Mouse (Mus musculus): Measurements from ENCODE around the gene Asxl1. TPM values are rescaled to one million over a fixed set of nuclear protein-coding genes. Genes with fewer than 3 reads are reported as not detected.

The Asxl1 gene
- total and polyA plus RNA-seq, 2 experiments from 2014 or later, result 12.8 to 26.7 TPM

GRCm38 (mm10) chr2:153445137-153446016, 99.7 kb downstream of the Asxl1 start:
- ATAC-seq (peak; percentile 54), DNase-seq (ENCODE audit: low spot score) (peak; percentile 49)
- H3K36me3 ChIP-seq (ENCODE audit: insufficient read depth, low read length), result no peaks in the 10 kb centered on the region
- no peak for TF ChIP-seq CTCF (IDR thresholded peaks at IDR 0.05; ENCODE audit: low read depth)
- peaks cover 21% of the 10 kb centered on the region for H3K4me1 ChIP-seq (ENCODE audit: insufficient read depth, low read length)
- H3K27me3 ChIP-seq (ENCODE audit: insufficient read depth, low read length), result no peaks in the 10 kb centered on the region
- peak overlapping the region; percentile 77 for H3K27ac ChIP-seq
- H3K9ac ChIP-seq (replicated peaks; ENCODE audit: low read length), result peak overlapping the region; percentile 70
- peak overlapping the region; percentile 63 for H3K4me3 ChIP-seq (ENCODE audit: low read length)
- peak overlapping the region; percentile 99 for H3K4me2 ChIP-seq (ENCODE audit: low read depth, low read length)
- H3K9me3 ChIP-seq (ENCODE audit: low read length), result no peaks in the 10 kb centered on the region
- under 1% methylated on average over 56 of the region's 59 CpGs for WGBS

DNA sequence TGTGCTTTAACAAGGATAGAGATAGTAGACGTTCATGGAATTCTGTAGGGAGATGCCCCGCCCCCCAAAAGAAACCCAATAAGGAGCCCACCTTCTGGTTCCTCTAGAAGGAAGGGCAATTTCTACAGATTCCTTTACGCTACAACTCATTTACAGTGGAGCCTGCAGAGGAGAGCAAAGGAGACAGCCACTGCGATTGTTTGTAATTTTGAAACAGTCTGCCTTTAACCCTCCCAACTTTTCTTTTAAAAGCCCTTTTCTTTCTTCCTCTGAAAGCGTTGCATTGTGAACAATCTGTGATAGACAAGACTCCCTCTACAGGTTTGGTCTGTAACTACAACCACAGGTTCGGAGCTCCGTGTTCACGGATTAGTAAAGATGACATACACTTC, 100.4 kb downstream of the Asxl1 start:
- ATAC-seq, result no peak
- peak; percentile 81 for TF ChIP-seq CTCF (IDR thresholded peaks at IDR 0.05; ENCODE audit: low read depth)

DNA sequence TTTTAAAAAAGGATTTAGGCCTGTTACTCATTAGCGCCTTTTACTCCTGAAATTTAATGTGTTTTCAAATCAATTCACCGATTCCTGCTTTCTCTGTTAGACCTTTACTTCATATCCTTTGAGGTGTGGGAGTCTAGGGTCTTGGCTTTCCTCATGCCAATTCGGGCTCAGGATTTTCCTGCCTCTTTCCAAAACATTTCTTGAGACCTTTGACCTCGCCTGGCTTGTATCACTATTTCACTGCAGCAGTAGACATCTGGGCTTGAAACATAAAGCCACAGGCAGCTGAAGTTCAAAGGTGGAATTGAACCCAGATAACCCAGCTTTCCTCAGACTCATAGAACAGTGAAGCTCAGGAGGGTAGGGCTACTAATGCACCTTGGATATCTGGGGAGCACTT, 100.8 kb downstream of the Asxl1 start:
- 25% methylated on average over 4 of the region's 4 CpGs for WGBS
- TF ChIP-seq CTCF (IDR thresholded peaks at IDR 0.05; ENCODE audit: low read depth), result no peak

More for the DNA sequence above, 100.4 kb downstream of the Asxl1 start:
- under 1% methylated on average over 8 of the region's 8 CpGs for WGBS
- peak overlapping the region; percentile 63 for H3K4me3 ChIP-seq (ENCODE audit: low read length)
- DNase-seq (ENCODE audit: low spot score), result peak; percentile 91
- no peaks in the 10 kb centered on the region for H3K27me3 ChIP-seq (ENCODE audit: insufficient read depth, low read length)
- H3K27ac ChIP-seq, result peak overlapping the region; percentile 77; the same call in 1 of the 2 replicates
- peaks cover 16% of the 10 kb centered on the region for H3K4me1 ChIP-seq (ENCODE audit: insufficient read depth, low read length)
- peak overlapping the region; percentile 99 for H3K4me2 ChIP-seq (ENCODE audit: low read depth, low read length)
- H3K9ac ChIP-seq (replicated peaks; ENCODE audit: low read length), result peak overlapping the region; percentile 70; the same call in 1 of the 2 replicates
- no peaks in the 10 kb centered on the region for H3K9me3 ChIP-seq (ENCODE audit: low read length)
- H3K36me3 ChIP-seq (ENCODE audit: insufficient read depth, low read length), result no peaks in the 10 kb centered on the region

GRCm38 (mm10) chr2:153447719-153448118, 102.1 kb downstream of the Asxl1 start:
- H3K27me3 ChIP-seq (ENCODE audit: insufficient read depth, low read length), result no peaks in the 10 kb centered on the region
- H3K4me1 ChIP-seq (ENCODE audit: insufficient read depth, low read length), result peaks cover 3% of the 10 kb centered on the region
- H3K36me3 ChIP-seq (ENCODE audit: insufficient read depth, low read length), result no peaks in the 10 kb centered on the region
- WGBS, result 89% methylated on average over 3 of the region's 3 CpGs
- H3K9me3 ChIP-seq (ENCODE audit: low read length), result no peaks in the 10 kb centered on the region
- no peak for DNase-seq (ENCODE audit: low spot score)
- no peak for ATAC-seq
- H3K4me2 ChIP-seq (ENCODE audit: low read depth, low read length), result no peak overlapping the region
- no peak overlapping the region for H3K9ac ChIP-seq (replicated peaks; ENCODE audit: low read length)
- H3K27ac ChIP-seq, result no peak overlapping the region
- no peak overlapping the region for H3K4me3 ChIP-seq (ENCODE audit: low read length)
- TF ChIP-seq CTCF (IDR thresholded peaks at IDR 0.05; ENCODE audit: low read depth), result no peak

More for the DNA sequence above, 100.8 kb downstream of the Asxl1 start:
- no peak for DNase-seq (ENCODE audit: low spot score)
- H3K27me3 ChIP-seq (ENCODE audit: insufficient read depth, low read length), result no peaks in the 10 kb centered on the region
- no peak overlapping the region for H3K27ac ChIP-seq
- no peaks in the 10 kb centered on the region for H3K36me3 ChIP-seq (ENCODE audit: insufficient read depth, low read length)
- no peak overlapping the region for H3K4me2 ChIP-seq (ENCODE audit: low read depth, low read length)
- no peak for ATAC-seq
- no peak overlapping the region for H3K9ac ChIP-seq (replicated peaks; ENCODE audit: low read length)
- no peaks in the 10 kb centered on the region for H3K9me3 ChIP-seq (ENCODE audit: low read length)
- H3K4me1 ChIP-seq (ENCODE audit: insufficient read depth, low read length), result peaks cover 11% of the 10 kb centered on the region
- H3K4me3 ChIP-seq (ENCODE audit: low read length), result no peak overlapping the region

GRCm38 (mm10) chr2:153448519-153448918, 102.9 kb downstream of the Asxl1 start:
- no peak for DNase-seq (ENCODE audit: low spot score)
- Histone ChIP-seq H3K4me2 (ENCODE audit: low read depth, low read length) (no peak overlapping the region), H3K9ac (replicated peaks; ENCODE audit: low read length) (no peak overlapping the region), H3K4me3 (ENCODE audit: low read length) (no peak overlapping the region), H3K27me3 (ENCODE audit: insufficient read depth, low read length) (no peaks in the 10 kb centered on the region), H3K9me3 (ENCODE audit: low read length) (no peaks in the 10 kb centered on the region), H3K36me3 (ENCODE audit: insufficient read depth, low read length) (no peaks in the 10 kb centered on the region), H3K27ac (no peak overlapping the region), H3K4me1 (ENCODE audit: insufficient read depth, low read length) (no peaks in the 10 kb centered on the region)
- WGBS, result 82% methylated on average over 6 of the region's 6 CpGs
- ATAC-seq, result no peak
- no peak for TF ChIP-seq CTCF (IDR thresholded peaks at IDR 0.05; ENCODE audit: low read depth)

Other genes starting within 250 kb of the Asxl1 start
- 12.2 and 17.0 TPM in 2 replicates for gene Hck, start 237.4 kb upstream of the Asxl1 start, total RNA-seq (2014; rRNA removed)
- gene Hck, start 237.4 kb upstream of the Asxl1 start, polyA plus RNA-seq (2015; fragmentation: Nextera tagmentation; extraction: Ambion mirVana), result 8.6 and 8.7 TPM in 2 replicates
- 61.4 and 70.4 TPM in 2 replicates for gene Tm9sf4, start 184.5 kb upstream of the Asxl1 start, total RNA-seq (2014; rRNA removed)
- gene Tm9sf4, start 184.5 kb upstream of the Asxl1 start, polyA plus RNA-seq (2015; fragmentation: Nextera tagmentation; extraction: Ambion mirVana), result 73.0 and 80.0 TPM in 2 replicates
- 30.1 and 33.0 TPM in 2 replicates for gene Tspyl3, start 120.4 kb upstream of the Asxl1 start, total RNA-seq (2014; rRNA removed)
- gene Tspyl3, start 120.4 kb upstream of the Asxl1 start, polyA plus RNA-seq (2015; fragmentation: Nextera tagmentation; extraction: Ambion mirVana), result 39.9 and 42.4 TPM in 2 replicates
- 5.0 and 6.4 TPM in 2 replicates for gene Plagl2, start 104.4 kb upstream of the Asxl1 start, total RNA-seq (2014; rRNA removed)
- 2.3 and 2.4 TPM in 2 replicates for gene Plagl2, start 104.4 kb upstream of the Asxl1 start, polyA plus RNA-seq (2015; fragmentation: Nextera tagmentation; extraction: Ambion mirVana)
- gene Pofut1, start 104.3 kb upstream of the Asxl1 start, total RNA-seq (2014; rRNA removed), result 20.7 and 23.6 TPM in 2 replicates
- gene Pofut1, start 104.3 kb upstream of the Asxl1 start, polyA plus RNA-seq (2015; fragmentation: Nextera tagmentation; extraction: Ambion mirVana), result 4.3 and 4.8 TPM in 2 replicates
- gene Kif3b, start 54.4 kb upstream of the Asxl1 start, total RNA-seq (2014; rRNA removed), result 38.1 and 42.3 TPM in 2 replicates
- gene Kif3b, start 54.4 kb upstream of the Asxl1 start, polyA plus RNA-seq (2015; fragmentation: Nextera tagmentation; extraction: Ambion mirVana), result 17.6 and 17.7 TPM in 2 replicates
- gene 4930404H24Rik, start 147.0 kb downstream of the Asxl1 start, total RNA-seq (2014; rRNA removed), result not detected in 2 replicates
- gene 4930404H24Rik, start 147.0 kb downstream of the Asxl1 start, polyA plus RNA-seq (2015; fragmentation: Nextera tagmentation; extraction: Ambion mirVana), result not detected in 2 replicates
- gene Nol4l, start 184.1 kb downstream of the Asxl1 start, total RNA-seq (2014; rRNA removed), result 68.3 and 80.8 TPM in 2 replicates
- gene Nol4l, start 184.1 kb downstream of the Asxl1 start, polyA plus RNA-seq (2015; fragmentation: Nextera tagmentation; extraction: Ambion mirVana), result 23.7 and 24.2 TPM in 2 replicates